Comparison of ENCODE assay signal across 18 mouse cellular contexts in the genomic region with DNA sequence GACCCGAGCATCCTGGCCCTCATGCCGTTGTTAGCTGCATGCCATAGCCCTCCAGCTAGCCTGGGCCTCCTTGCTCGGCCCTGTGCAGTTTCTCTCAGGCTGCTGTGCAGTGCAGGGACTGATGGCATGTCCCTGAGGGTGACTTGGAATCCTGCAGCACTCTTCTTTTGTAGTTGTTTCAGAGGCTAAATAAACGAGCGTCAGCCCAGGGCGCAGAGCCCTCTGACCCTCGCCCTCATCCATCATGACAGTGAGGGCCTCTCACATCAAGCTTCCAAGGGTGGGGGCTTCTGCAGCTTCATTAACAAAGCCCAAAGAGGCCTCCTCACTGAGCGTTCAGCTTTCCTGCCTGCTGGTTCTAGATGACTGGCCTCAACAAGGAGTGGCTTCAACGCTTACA. TPM values are rescaled to one million over a fixed set of nuclear protein-coding genes. Genes with fewer than 3 reads are reported as not detected.
A peak's percentile ranks its signal among the peaks of the same experiment; 100 is the strongest.
DNase-seq lines count a peak whose midpoint lies in the region; ATAC-seq lines count a peak whose summit lies in the region.
"Had no signal": no experiment of that assay in that cellular context is flagged by ENCODE, and none has a peak within 500 bp of the region (broad histone marks: within the 10 kb centered on the region; RNA-seq: fewer than 3 reads in every experiment).

No protein-coding gene starts in this region.

- no peak for ATAC-seq in heart, embryonic 11.5 days (replicated peaks; ENCODE audit: insufficient number of reproducible peaks, low FRiP score, low TSS enrichment)
- ATAC-seq: Patski had no signal

- 0 out of 2 replicates have a peak overlapping the region, but pooled peaks have one; percentile 10 for H3K9ac ChIP-seq in heart, embryonic 11.5 days (ENCODE audit: low read depth, low read length)
- H3K9ac ChIP-seq: embryonic facial prominence, embryonic 13.5 days; intestine, embryonic 15.5 days; liver, embryonic 13.5 days had no signal

- no peak overlapping the region for H3K27ac ChIP-seq in heart, embryonic 11.5 days (ENCODE audit: low read depth, low read length)
- H3K27ac ChIP-seq: embryonic facial prominence, embryonic 13.5 days; heart, adult 2 months; intestine, embryonic 15.5 days; liver, embryonic 13.5 days had no signal

- H3K27me3 ChIP-seq in heart, embryonic 11.5 days (ENCODE audit: control insufficient read depth, insufficient read depth, low read length), result 0 out of 2 replicates have a peak, but pooled peaks cover 3% of the 10 kb centered on the region
- H3K27me3 ChIP-seq: embryonic facial prominence, embryonic 13.5 days; intestine, embryonic 15.5 days; liver, embryonic 13.5 days; Patski had no signal

- intact Hi-C loops in heart, postnatal 10 days (cut with DNase I), result loop anchor here (5.0 kb wide), 1 partner anchor 51 kb away; no protein-coding TSS in a partner anchor

- H3K4me3 ChIP-seq in heart, embryonic 11.5 days (ENCODE audit: low read depth, low read length), result no peak overlapping the region
- H3K4me3 ChIP-seq: embryonic facial prominence, embryonic 13.5 days; heart, adult 2 months; intestine, embryonic 15.5 days; liver, embryonic 13.5 days; megakaryocyte, embryonic 14.5 days had no signal

- 44% methylated on average over 9 of the region's 9 CpGs for WGBS in heart, embryonic 11.5 days (ENCODE audit: insufficient replicate concordance)

- no peak for DNase-seq in heart, postnatal 10 days
- peak; percentile 15 for DNase-seq in kidney, postnatal 14 days
- DNase-seq in kidney, adult 8-10 months, result no peak
- DNase-seq in embryo, embryonic 11 days, result peak; percentile 73
- DNase-seq in mesoderm, embryonic 11.5 days (ENCODE audit: low read depth, low spot score), result peak; percentile 85
- DNase-seq in layer of hippocampus, adult 18-20 months (ENCODE audit: low spot score in 2 of 2), result no peak
- DNase-seq: B cell, adult 2 months; cerebellum, postnatal 10 days; heart, adult 2 months; left cerebral cortex, postnatal 4 days; liver, embryonic 13.5 days; lung, postnatal 10 days; thymus, postnatal 25 days had no signal

- H3K36me3 ChIP-seq in heart, embryonic 11.5 days (ENCODE audit: control insufficient read depth, insufficient read depth, low read length), result no peaks in the 10 kb centered on the region
- H3K36me3 ChIP-seq: embryonic facial prominence, embryonic 13.5 days; intestine, embryonic 15.5 days; liver, embryonic 13.5 days had no signal

- H3K9me3 ChIP-seq in heart, embryonic 11.5 days (replicated peaks; ENCODE audit: control insufficient read depth, low read length), result no peaks in the 10 kb centered on the region
- H3K9me3 ChIP-seq: embryonic facial prominence, embryonic 13.5 days; intestine, embryonic 15.5 days; liver, embryonic 13.5 days; megakaryocyte, embryonic 14.5 days had no signal

- H3K4me1 ChIP-seq in heart, embryonic 11.5 days (ENCODE audit: control insufficient read depth, insufficient read depth, low read length), result peaks cover 10% of the 10 kb centered on the region
- H3K4me1 ChIP-seq: intestine, embryonic 15.5 days; liver, embryonic 13.5 days; megakaryocyte, embryonic 14.5 days had no signal

- no peak overlapping the region for H3K4me2 ChIP-seq in heart, embryonic 11.5 days
- H3K4me2 ChIP-seq: embryonic facial prominence, embryonic 13.5 days; intestine, embryonic 15.5 days; liver, embryonic 13.5 days had no signal

RNA-seq across cellular contexts. Expression of a gene that starts 38.9 kb away (rescaled TPM):
- polyA plus RNA-seq in heart, embryonic 11.5 days (2014; fragmentation: Nextera tagmentation; extraction: Ambion mirVana), result 1.2 and 1.4 TPM in 2 replicates
- total RNA-seq in heart, postnatal 10 days (2021), result 1 to 10 TPM in 1 of 2 experiments, under 1 TPM in 1; 0.57 to 1.1 TPM
- 1 to 10 TPM; 1.6 to 2.4 TPM for total RNA-seq in layer of hippocampus, adult 18-20 months (2021)

RNA-seq across cellular contexts. Expression of a gene that starts 52.9 kb away (rescaled TPM):
- 0.87 and 1.6 TPM in 2 replicates for polyA plus RNA-seq in heart, embryonic 11.5 days (2014; fragmentation: Nextera tagmentation; extraction: Ambion mirVana)
- total RNA-seq in heart, postnatal 10 days (2021), result 1 to 10 TPM; 4.0 to 5.6 TPM
- total RNA-seq in layer of hippocampus, adult 18-20 months (2021), result 1 to 10 TPM; 9.2 to 9.7 TPM

RNA-seq across cellular contexts. Expression of a gene that starts 53.1 kb away (rescaled TPM):
- 6.5 and 6.9 TPM in 2 replicates for polyA plus RNA-seq in heart, embryonic 11.5 days (2014; fragmentation: Nextera tagmentation; extraction: Ambion mirVana)
- total RNA-seq in heart, postnatal 10 days (2021), result 1 to 10 TPM; 6.4 to 6.9 TPM
- 1 to 10 TPM; 6.3 to 6.9 TPM for total RNA-seq in layer of hippocampus, adult 18-20 months (2021)

Comparison
In these comparisons a context has a peak if more than half of its experiments do, and no peak if none do; other contexts are left out.
1. DNase-seq: peak in kidney, postnatal 14 days (single experiment), embryo, embryonic 11 days (single experiment) and mesoderm, embryonic 11.5 days (single experiment); none in heart, postnatal 10 days (0 of 2), kidney, adult 8-10 months (0 of 2) and layer of hippocampus, adult 18-20 months (0 of 2).